Mouse (Mus musculus) megakaryocyte, embryonic 14.5 days (primary cell): ENCODE data around the gene Bag2. TPM values are rescaled to one million over a fixed set of nuclear protein-coding genes. Genes with fewer than 3 reads are reported as not detected.

Experiments used
- H3K27me3 ChIP-seq: replicated peaks from 2 replicates; pipeline ENCODE3; 2012; ENCODE audit warnings: inconsistent platforms
- H3K36me3 ChIP-seq: replicated peaks from 2 replicates; pipeline ENCODE3; 2012; ENCODE audit warnings: low read length, inconsistent platforms, mixed read lengths
- H3K4me1 ChIP-seq: 2 replicates; pipeline ENCODE4 v1.6.1; 2012; ENCODE audit warnings: inconsistent platforms
- H3K4me3 ChIP-seq: replicated peaks from 2 replicates; pipeline ENCODE3; 2012; ENCODE audit warnings: moderate library complexity, mild to moderate bottlenecking, inconsistent platforms
- H3K9me3 ChIP-seq: 2 replicates; pipeline ENCODE4 v1.6.1; 2012; ENCODE audit warnings: inconsistent platforms
- FLI1 ChIP-seq: IDR thresholded peaks from 2 replicates; pipeline ENCODE4 v1.6.1; 2012; ENCODE audit warnings: low read length, inconsistent platforms, mixed read lengths
- GATA1 ChIP-seq: IDR thresholded peaks from 3 replicates; pipeline ENCODE4 v1.6.1; 2012; ENCODE audit warnings: mixed read lengths, low read length, inconsistent platforms, borderline replicate concordance
- polyA plus RNA-seq: library from polyadenylated mRNA; stranded (reverse); fragments of >175 nt; gene quantifications from 2 replicates; pipeline ENCODE4 v1.2.3, GENCODE M21; 2012; ENCODE audit warnings: low replicate concordance; ENCODE audit not compliant: insufficient read depth

Gene Bag2
- polyA plus RNA-seq, 1 experiment: 13.0 TPM

- TF ChIP-seq FLI1 (no peak), GATA1 (no peak)
- Histone ChIP-seq H3K36me3 (no peaks in the 10 kb centered on the region), H3K4me1 (peaks cover 7% of the 10 kb centered on the region)
Observed at GRCm38 (mm10) chr1:33709615-33710014, 48.0 kb downstream of the Bag2 start.

GRCm38 (mm10) chr1:33701244-33701643, 56.4 kb downstream of the Bag2 start:
- Histone ChIP-seq H3K4me3 (no peak overlapping the region), H3K27me3 (peaks cover 2% of the 10 kb centered on the region), H3K36me3 (no peaks in the 10 kb centered on the region), H3K9me3 (peaks cover 4% of the 10 kb centered on the region; the same call in 1 of the 2 replicates), H3K4me1 (no peaks in the 10 kb centered on the region)
- TF ChIP-seq GATA1 (no peak), FLI1 (no peak)

More at GRCm38 (mm10) chr1:33709615-33710014, 48.0 kb downstream of the Bag2 start:
- H3K9me3 ChIP-seq: no peaks in the 10 kb centered on the region
- peaks cover 13% of the 10 kb centered on the region for H3K27me3 ChIP-seq
- H3K4me3 ChIP-seq: no peak overlapping the region

GRCm38 (mm10) chr1:33696016-33696415, 61.6 kb downstream of the Bag2 start:
- H3K9me3 ChIP-seq: no peaks in the 10 kb centered on the region
- H3K4me3 ChIP-seq: peak overlapping the region; percentile 30
- no peaks in the 10 kb centered on the region for H3K4me1 ChIP-seq
- no peak for TF ChIP-seq FLI1
- TF ChIP-seq GATA1: no peak
- peaks cover 11% of the 10 kb centered on the region for H3K27me3 ChIP-seq
- no peaks in the 10 kb centered on the region for H3K36me3 ChIP-seq

Other genes starting within 250 kb of the Bag2 start
- 1.4 and 2.1 TPM in 2 replicates for gene Prim2, start 88.0 kb downstream of the Bag2 start, polyA plus RNA-seq
- 0.45 TPM in 1 of 2 replicates, not detected in the other for gene Rab23, start 37.9 kb downstream of the Bag2 start, polyA plus RNA-seq
- 1.8 and 2.0 TPM in 2 replicates for gene Zfp451, start 56.8 kb upstream of the Bag2 start, polyA plus RNA-seq
- gene Bend6, start 150.0 kb upstream of the Bag2 start, polyA plus RNA-seq: not detected in 2 replicates
- 4.2 and 8.8 TPM in 2 replicates for gene Dst, start 150.4 kb upstream of the Bag2 start, polyA plus RNA-seq